In the genomic region with DNA sequence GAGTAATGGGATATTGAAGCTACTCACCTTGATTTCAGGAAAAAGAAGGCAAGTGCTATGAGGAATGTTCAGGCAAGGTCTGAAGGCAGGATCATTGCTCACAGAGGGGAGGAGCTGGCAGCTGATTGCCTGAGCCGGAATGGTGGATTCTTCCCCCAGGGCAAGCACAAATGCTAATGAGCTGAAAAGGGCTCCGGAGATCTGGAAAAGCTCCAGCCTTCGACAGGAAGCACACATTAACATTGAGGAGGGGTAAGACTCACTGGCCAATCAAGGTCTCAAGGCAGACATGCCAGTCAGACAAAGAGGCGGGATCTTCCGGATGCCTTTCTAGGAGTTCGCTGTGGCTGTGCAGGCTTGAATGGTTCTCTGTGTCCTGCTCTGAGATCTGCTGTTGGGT, we compare ENCODE assay signal across 8 mouse cellular contexts.
DNase-seq lines count a peak whose midpoint lies in the region; TF ChIP-seq lines count a peak whose summit lies in the region.
"Not testable (repeated sequence)": the region's sequence is repeated elsewhere in the genome, so short reads cannot be mapped to it uniquely, and the experiment has no call there.

No protein-coding gene starts in this region.

- H3K4me1 ChIP-seq in E14TG2a.4 (replicated peaks; ENCODE audit: low read depth, low read length); ES-Bruce4 (ENCODE audit: control insufficient read depth, insufficient read depth, low read length); ES-E14 (ENCODE audit: control insufficient read depth in 2 of 2, insufficient read depth in 2 of 2, low read length in 2 of 2, poor library complexity in 1 of 2): not testable (repeated sequence)

- DNase-seq in ES-CJ7 (ENCODE audit: low read depth, low spot score) (peak; percentile 68), ES-E14 (ENCODE audit: low read depth, low spot score) (peak; percentile 15), R1 (ENCODE audit: low read depth, low spot score) (peak; percentile 86), WW6 (ENCODE audit: low read depth, low spot score) (peak; percentile 31), ZHBTc4 (ENCODE audit: low read depth, low spot score) (peak; percentile 78)
- peak; percentile 10 for DNase-seq in testis, postnatal 14 days (ENCODE audit: low spot score)

- H3K27ac ChIP-seq in ES-Bruce4 (ENCODE audit: insufficient read depth, low read length); ES-E14 (ENCODE audit: insufficient read depth, low read depth, low read length, poor library complexity, severe bottlenecking): not testable (repeated sequence)

- not testable (repeated sequence) for H3K36me3 ChIP-seq in E14TG2a.4 (ENCODE audit: insufficient read depth, low read length); ES-Bruce4 (ENCODE audit: control insufficient read depth, insufficient read depth, low read length, poor library complexity, severe bottlenecking); ES-E14 (ENCODE audit: control insufficient read depth, insufficient read depth, low read length, poor library complexity, severe bottlenecking)

- in situ Hi-C loops in ES-E14 (cut with MboI; ENCODE audit: low sequenced_read_pairs in 2 of 2, unreplicated experiment in 2 of 2), result not testable (repeated sequence)

- TF ChIP-seq CTCF in E14TG2a.4 (conservative IDR thresholded peaks at IDR 0.05; ENCODE audit: low read length); ES-Bruce4 (IDR thresholded peaks at IDR 0.05; ENCODE audit: low read depth, low read length): not testable (repeated sequence)

- H3K9ac ChIP-seq in ES-Bruce4 (ENCODE audit: low read depth, poor library complexity, severe bottlenecking); ES-E14 (ENCODE audit: insufficient read depth, low read depth, low read length, poor library complexity, severe bottlenecking): not testable (repeated sequence)

- not testable (repeated sequence) for TF ChIP-seq POLR2A in ES-Bruce4 (IDR thresholded peaks at IDR 0.05; ENCODE audit: insufficient read depth, low read length)

- H3K9me3 ChIP-seq in E14TG2a.4 (ENCODE audit: low read length); ES-Bruce4 (replicated peaks; ENCODE audit: control insufficient read depth, insufficient read depth, low read length, poor library complexity, severe bottlenecking); ES-E14 (ENCODE audit: control insufficient read depth, insufficient read depth, low read depth, low read length): not testable (repeated sequence)

- peak overlapping the region; percentile 73 for H3K4me3 ChIP-seq in E14TG2a.4 (replicated peaks; ENCODE audit: low read length)
- H3K4me3 ChIP-seq in ES-Bruce4 (ENCODE audit: low read depth, low read length), result peak overlapping the region; percentile 75
- H3K4me3 ChIP-seq in ES-E14 (ENCODE audit: insufficient read depth in 1 of 2, low read depth in 1 of 2, low read length in 2 of 2, poor library complexity in 1 of 2, severe bottlenecking in 1 of 2), result peak overlapping the region in 1 of 2 experiments; percentile 66; a peak in 1 of 4 replicates

- TF ChIP-seq EP300 in ES-Bruce4 (IDR thresholded peaks at IDR 0.05; ENCODE audit: insufficient read depth, low read depth, low read length), result not testable (repeated sequence)

- H3K27me3 ChIP-seq in E14TG2a.4 (ENCODE audit: insufficient read depth, low read length); ES-Bruce4 (ENCODE audit: control insufficient read depth, insufficient read depth, low read length, poor library complexity, severe bottlenecking): not testable (repeated sequence)

Comparison
In these comparisons a context has a peak if more than half of its experiments do, and no peak if none do; other contexts are left out.
1. DNase-seq: peak in every context shown above with its lines; median percentile 86 in R1; 78 in ZHBTc4; 68 in ES-CJ7; 31 in WW6; 15 in ES-E14; 10 in testis, postnatal 14 days.